ENCODE assay signal across 8 mouse cellular contexts in genomic region chr5:138279585-138280424, GRCm38 (mm10). TPM values are rescaled to one million over a fixed set of nuclear protein-coding genes. Genes with fewer than 3 reads are reported as not detected.
DNase-seq lines count a peak whose midpoint lies in the region; ATAC-seq lines count a peak whose summit lies in the region.

TSS of gene Gm43720 (minus strand) at chr5:138279958.
TSS of gene Gpc2 (minus strand) at chr5:138280005.
TSS of gene Stag3 (plus strand) at chr5:138280240.

- peaks cover 30% of the 10 kb centered on the region for H3K4me1 ChIP-seq in hindbrain, embryonic 11.5 days (replicated peaks; ENCODE audit: control insufficient read depth, insufficient read depth, low read length)

- peak within 1 kb of the TSS; percentile 72 for H3K4me3 ChIP-seq in hindbrain, embryonic 11.5 days (ENCODE audit: low read depth, low read length)

- H3K9me3 ChIP-seq in hindbrain, embryonic 11.5 days (ENCODE audit: control insufficient read depth, low read length) = no peaks in the 10 kb centered on the region

- whole genome bisulfite sequencing in hindbrain, embryonic 11.5 days = under 1% methylated on average over 56 of the region's 56 CpGs

- H3K36me3 ChIP-seq in hindbrain, embryonic 11.5 days (ENCODE audit: control insufficient read depth, insufficient read depth, low read length) = no peaks in the 10 kb centered on the region

- no peaks in the 10 kb centered on the region for H3K27me3 ChIP-seq in hindbrain, embryonic 11.5 days (ENCODE audit: control insufficient read depth, insufficient read depth, low read length)

- peak; percentile 100 for DNase-seq in ZHBTc4 (ENCODE audit: low read depth, low spot score)
- DNase-seq in cerebellum, postnatal 25 days = peak; percentile 69 to 79
- DNase-seq in frontal cortex, postnatal 10 days (ENCODE audit: low spot score in 2 of 2) = peak; percentile 89 to 90
- DNase-seq in hindbrain, embryonic 11.5 days (ENCODE audit: low spot score) = peak; percentile 98
- DNase-seq in layer of hippocampus, postnatal 14 days (ENCODE audit: low spot score in 2 of 2) = peak; percentile 88 to 93
- DNase-seq in lung, postnatal 14 days = peak; percentile 83
- peak; percentile 72 for DNase-seq in ovary, postnatal 14 days (ENCODE audit: low spot score)
- DNase-seq in thymus, postnatal 0 days (ENCODE audit: low spot score) = peak; percentile 97

- H3K9ac ChIP-seq in hindbrain, embryonic 11.5 days (ENCODE audit: low read depth, low read length) = peak within 1 kb of the TSS; percentile 94

- peak within 1 kb of the TSS; percentile 77 for H3K27ac ChIP-seq in hindbrain, embryonic 11.5 days (ENCODE audit: low read depth, low read length)

- peak within 1 kb of the TSS; percentile 69 for H3K4me2 ChIP-seq in hindbrain, embryonic 11.5 days (replicated peaks; ENCODE audit: low read depth, low read length)

- ATAC-seq in hindbrain, embryonic 11.5 days (ENCODE audit: low FRiP score) = peak; percentile 98

RNA-seq across cellular contexts. Expression of gene Gm43720, which starts in this region (rescaled TPM):
- 0.06 TPM in 2 replicates for polyA plus RNA-seq in hindbrain, embryonic 11.5 days (2014; fragmentation: Nextera tagmentation; extraction: Ambion mirVana)
- total RNA-seq in layer of hippocampus, postnatal 14 days (2021) = under 1 TPM in 1 of 2 experiments, not detected in 1; 0.07 TPM
- 0.04 TPM in 1 of 2 replicates, not detected in the other for polyA plus RNA-seq in thymus, postnatal 0 days (2015; fragmentation: Nextera tagmentation; extraction: Ambion mirVana)

RNA-seq across cellular contexts. Expression of gene Gpc2, which starts in this region (rescaled TPM):
- 20.8 and 23.9 TPM in 2 replicates for polyA plus RNA-seq in hindbrain, embryonic 11.5 days (2014; fragmentation: Nextera tagmentation; extraction: Ambion mirVana)
- total RNA-seq in layer of hippocampus, postnatal 14 days (2021) = 1 to 10 TPM; 6.7 to 8.2 TPM
- 3.1 and 4.1 TPM in 2 replicates for polyA plus RNA-seq in thymus, postnatal 0 days (2015; fragmentation: Nextera tagmentation; extraction: Ambion mirVana)

RNA-seq across cellular contexts. Expression of gene Stag3, which starts in this region (rescaled TPM):
- polyA plus RNA-seq in hindbrain, embryonic 11.5 days (2014; fragmentation: Nextera tagmentation; extraction: Ambion mirVana) = 3.0 and 3.5 TPM in 2 replicates
- 1 to 10 TPM; 2.2 to 2.9 TPM for total RNA-seq in layer of hippocampus, postnatal 14 days (2021)
- polyA plus RNA-seq in thymus, postnatal 0 days (2015; fragmentation: Nextera tagmentation; extraction: Ambion mirVana) = 2.3 and 3.2 TPM in 2 replicates

Comparison
In these comparisons a context has a peak if more than half of its experiments do, and no peak if none do; other contexts are left out.
1. Peak in every context shown above with its lines: DNase-seq, ATAC-seq, H3K4me3 ChIP-seq and H3K27ac ChIP-seq.